Mouse (Mus musculus) cortical plate, adult 2 months (tissue): ENCODE data around the gene Capza1. TPM values are rescaled to one million over a fixed set of nuclear protein-coding genes. Genes with fewer than 3 reads are reported as not detected.

ENCODE experiments used
- H3K27ac ChIP-seq: fragments of 200-500 bp; 2 replicates; pipeline ENCODE4 v1.5.1; 2012; ENCODE audit warnings: low read length, control low read depth, inconsistent platforms; ENCODE audit not compliant: insufficient read depth
- H3K4me1 ChIP-seq: fragments of 200-500 bp; 2 replicates; pipeline ENCODE4 v1.6.1; 2011; ENCODE audit warnings: low read length; ENCODE audit not compliant: control insufficient read depth, insufficient read depth
- H3K4me3 ChIP-seq: fragments of 200-500 bp; 2 replicates; pipeline ENCODE4 v1.5.1; 2011; ENCODE audit warnings: mild to moderate bottlenecking, low read length, control low read depth; ENCODE audit not compliant: insufficient read depth
- CTCF ChIP-seq: fragments of 200-500 bp; IDR thresholded peaks from 2 replicates; pipeline ENCODE4 v1.5.1; 2011; ENCODE audit warnings: mild to moderate bottlenecking, control low read depth, low read length; ENCODE audit not compliant: insufficient read depth; ENCODE audit errors: extremely low read depth
- POLR2A ChIP-seq: fragments of 200-500 bp; IDR thresholded peaks from 2 replicates; pipeline ENCODE4 v1.6.1; 2011; ENCODE audit warnings: mild to moderate bottlenecking, low read length, control low read depth; ENCODE audit not compliant: insufficient read depth; ENCODE audit errors: extremely low read depth
- polyA plus RNA-seq: library from polyadenylated mRNA; depleted of rRNA; stranded (reverse); fragments of >200 nt; gene quantifications from 2 replicates; pipeline ENCODE4 v1.2.3, GENCODE M21; 2012

Gene Capza1
- polyA plus RNA-seq, 1 experiment: 27.1 TPM

- Histone ChIP-seq H3K4me1 (peaks cover 9% of the 10 kb centered on the region), H3K4me3 (no peak overlapping the region), H3K27ac (no peak overlapping the region)
- TF ChIP-seq POLR2A: no peak
Measured at GRCm38 (mm10) chr3:104795661-104796340, 68.5 kb downstream of the Capza1 start.

- TF ChIP-seq POLR2A (no peak), CTCF (no peak)
- no peak overlapping the region for H3K4me3 ChIP-seq
- peaks cover 12% of the 10 kb centered on the region for H3K4me1 ChIP-seq
- no peak overlapping the region for H3K27ac ChIP-seq
Measured at GRCm38 (mm10) chr3:104794953-104795470, 69.3 kb downstream of the Capza1 start.

GRCm38 (mm10) chr3:104793871-104794828 is 70.2 kb downstream of the Capza1 start:
- peaks cover 12% of the 10 kb centered on the region for H3K4me1 ChIP-seq
- TF ChIP-seq POLR2A: no peak
- no peak for TF ChIP-seq CTCF

GRCm38 (mm10) chr3:104792360-104793270 is 71.7 kb downstream of the Capza1 start:
- Histone ChIP-seq H3K4me1 (peaks cover 14% of the 10 kb centered on the region), H3K4me3 (no peak overlapping the region), H3K27ac (no peak overlapping the region)
- TF ChIP-seq POLR2A (no peak), CTCF (no peak)

More at GRCm38 (mm10) chr3:104793871-104794828, 70.2 kb downstream of the Capza1 start:
- Histone ChIP-seq H3K4me3 (no peak overlapping the region), H3K27ac (no peak overlapping the region)

- Histone ChIP-seq H3K4me3 (no peak overlapping the region), H3K4me1 (peaks cover 14% of the 10 kb centered on the region), H3K27ac (no peak overlapping the region)
- TF ChIP-seq CTCF (no peak), POLR2A (no peak)
Measured at GRCm38 (mm10) chr3:104791671-104792070, 72.6 kb downstream of the Capza1 start.

GRCm38 (mm10) chr3:104791017-104791416 is 73.3 kb downstream of the Capza1 start:
- H3K27ac ChIP-seq: no peak overlapping the region
- no peak overlapping the region for H3K4me3 ChIP-seq
- TF ChIP-seq CTCF (no peak), POLR2A (no peak)
- peaks cover 14% of the 10 kb centered on the region for H3K4me1 ChIP-seq

GRCm38 (mm10) chr3:104790401-104790937 is 73.8 kb downstream of the Capza1 start:
- TF ChIP-seq CTCF (no peak), POLR2A (no peak)
- Histone ChIP-seq H3K4me1 (peaks cover 14% of the 10 kb centered on the region), H3K27ac (no peak overlapping the region), H3K4me3 (0 out of 2 replicates have a peak overlapping the region, but pooled peaks have one; percentile 12)

GRCm38 (mm10) chr3:104789822-104790221 is 74.5 kb downstream of the Capza1 start:
- H3K27ac ChIP-seq: no peak overlapping the region
- H3K4me1 ChIP-seq: peaks cover 14% of the 10 kb centered on the region
- TF ChIP-seq POLR2A (no peak), CTCF (no peak)
- H3K4me3 ChIP-seq: peak overlapping the region; percentile 12; the same call in 1 of the 2 replicates

GRCm38 (mm10) chr3:104789312-104789605 is 75.0 kb downstream of the Capza1 start:
- Histone ChIP-seq H3K4me3 (peak overlapping the region; percentile 42), H3K4me1 (peaks cover 14% of the 10 kb centered on the region), H3K27ac (peak overlapping the region; percentile 66; the same call in 1 of the 2 replicates)
- TF ChIP-seq CTCF: no peak
- TF ChIP-seq POLR2A: no peak
